Mouse (Mus musculus): ENCODE data around the gene Mxi1. TPM values are rescaled to one million over a fixed set of nuclear protein-coding genes. Genes with fewer than 3 reads are reported as not detected.
A peak's percentile ranks its signal among the peaks of the same experiment; 100 is the strongest.

Gene Mxi1
- total and polyA plus RNA-seq, 3 experiments: 10.6 to 19.9 (median 18.9) TPM

GRCm38 (mm10) chr19:53405810-53406209, 95.5 kb downstream of the Mxi1 start:
- Histone ChIP-seq H3K9me3 (replicated peaks; ENCODE audit: low read length) (no peaks in the 10 kb centered on the region), H3K4me3 (replicated peaks in 1 of 3; ENCODE audit: low read depth in 2 of 3, low read length in 2 of 3, poor library complexity in 1 of 3) (no peak overlapping the region), H3K27ac (ENCODE audit: insufficient read depth, low read depth) (peak overlapping the region; percentile 98), H3K9ac (ENCODE audit: insufficient read depth, low read depth) (peak overlapping the region; percentile 49; the same call in 1 of the 2 replicates), H3K79me2 (replicated peaks; ENCODE audit: control insufficient read depth, extremely low read depth, insufficient read depth, poor library complexity, severe bottlenecking) (no peaks in the 10 kb centered on the region), H3K36me3 (replicated peaks in 1 of 2; ENCODE audit: control insufficient read depth in 1 of 2, insufficient read depth in 1 of 2, low read length in 1 of 2) (peaks cover 0 to 9% of the 10 kb centered on the region in 2 experiments), H3K4me1 (ENCODE audit: control insufficient read depth in 1 of 2, insufficient read depth in 2 of 2) (peaks cover 32 to 74% of the 10 kb centered on the region in 2 experiments), H3K27me3 (replicated peaks) (no peaks in the 10 kb centered on the region), H3K4me2 (ENCODE audit: insufficient read depth, low read depth, poor library complexity, severe bottlenecking) (peak overlapping the region; percentile 52; the same call in 1 of the 2 replicates)
- DNase-seq (ENCODE audit: extremely low read depth): peak; percentile 67
- dilution Hi-C loops (cut with MboI; ENCODE audit: extremely low pct_ligation_motif_present, extremely low pct_unique_long_range_greater_than_20kb, low sequenced_read_pairs): no loop called here
- no peak for TF ChIP-seq MAX (IDR thresholded peaks at IDR 0.05; ENCODE audit: low read length)
- peak; percentile 84 for TF ChIP-seq MEF2A (IDR thresholded peaks at IDR 0.05; ENCODE audit: borderline replicate concordance, low read depth, low read length)
- TF ChIP-seq ETS1 (conservative IDR thresholded peaks at IDR 0.05; ENCODE audit: low read depth, low read length): peak; percentile 78
- TF ChIP-seq CHD1 (IDR thresholded peaks at IDR 0.05; ENCODE audit: low read depth, low read length): no peak
- no peak for TF ChIP-seq MYC (IDR thresholded peaks at IDR 0.05; ENCODE audit: low read depth, low read length)
- no peak for TF ChIP-seq UBTF (IDR thresholded peaks at IDR 0.05; ENCODE audit: low read depth, low read length)
- no peak for TF ChIP-seq ZKSCAN1 (IDR thresholded peaks at IDR 0.05; ENCODE audit: borderline replicate concordance, low read depth, low read length)
- TF ChIP-seq USF2 (conservative IDR thresholded peaks at IDR 0.05; ENCODE audit: low read depth, low read length): no peak
- 0 out of 2 replicates have a peak, but pooled peaks have one; percentile 28 for TF ChIP-seq TBP (conservative IDR thresholded peaks at IDR 0.05; ENCODE audit: low read depth, low read length)
- TF ChIP-seq ZC3H11A (IDR thresholded peaks at IDR 0.05; ENCODE audit: low read depth, low read length): no peak
- no peak for TF ChIP-seq NELFE (IDR thresholded peaks at IDR 0.05; ENCODE audit: low read depth, low read length)
- TF ChIP-seq JUND (conservative IDR thresholded peaks at IDR 0.05; ENCODE audit: low read depth, low read length): no peak
- TF ChIP-seq GABPA (IDR thresholded peaks at IDR 0.05; ENCODE audit: insufficient replicate concordance, low read depth, low read length): no peak
- peak; percentile 51 for TF ChIP-seq CHD2 (IDR thresholded peaks at IDR 0.05; ENCODE audit: low read length)
- no peak for TF ChIP-seq SMC3 (IDR thresholded peaks at IDR 0.05; ENCODE audit: low read depth, low read length)
- TF ChIP-seq TCF12 (IDR thresholded peaks at IDR 0.05; ENCODE audit: low read depth, low read length): no peak; the same call in 1 of the 2 replicates
- TF ChIP-seq KAT2A (IDR thresholded peaks at IDR 0.05; ENCODE audit: insufficient replicate concordance, low read length): no peak
- TF ChIP-seq E2F4 (IDR thresholded peaks at IDR 0.05; ENCODE audit: insufficient replicate concordance, low read depth, low read length): no peak
- TF ChIP-seq RCOR1 (conservative IDR thresholded peaks at IDR 0.05; ENCODE audit: low read depth, low read length): 0 out of 2 replicates have a peak, but pooled peaks have one; percentile 55
- peak; percentile 66; the same call in 1 of the 2 replicates for TF ChIP-seq BHLHE40 (IDR thresholded peaks at IDR 0.05; ENCODE audit: low read depth, low read length)
- TF ChIP-seq RAD21 (IDR thresholded peaks at IDR 0.05; ENCODE audit: low read depth, low read length): no peak
- TF ChIP-seq MAZ (IDR thresholded peaks at IDR 0.05; ENCODE audit: low read depth, low read length): no peak
- TF ChIP-seq POLR2A (IDR thresholded peaks at IDR 0.05; ENCODE audit: low read depth, low read length): no peak
- no peak for TF ChIP-seq MAFK (IDR thresholded peaks at IDR 0.05; ENCODE audit: insufficient replicate concordance, low read length)
- TF ChIP-seq USF1 (IDR thresholded peaks at IDR 0.05; ENCODE audit: low read depth, low read length): no peak
- TF ChIP-seq MXI1 (IDR thresholded peaks at IDR 0.05; ENCODE audit: low read depth, low read length): no peak
- TF ChIP-seq JUN (IDR thresholded peaks at IDR 0.05; ENCODE audit: insufficient read depth, low read depth, low read length): no peak
- no peak for TF ChIP-seq ZMIZ1 (IDR thresholded peaks at IDR 0.05; ENCODE audit: low read depth, low read length)
- no peak for TF ChIP-seq PAX5 (IDR thresholded peaks at IDR 0.05; ENCODE audit: low read length)
- TF ChIP-seq NRF1 (IDR thresholded peaks at IDR 0.05; ENCODE audit: low read depth, low read length): no peak
- no peak for TF ChIP-seq SIN3A (IDR thresholded peaks at IDR 0.05; ENCODE audit: low read length)
- no peak for TF ChIP-seq CTCF (conservative IDR thresholded peaks at IDR 0.05 in 1 of 2, IDR thresholded peaks at IDR 0.05 in 1 of 2; ENCODE audit: low read depth in 2 of 2, low read length in 2 of 2)
- TF ChIP-seq HCFC1 (IDR thresholded peaks at IDR 0.05; ENCODE audit: low read depth, low read length): no peak
- TF ChIP-seq ZNF384 (IDR thresholded peaks at IDR 0.05; ENCODE audit: low read depth, low read length): no peak
- peak; percentile 78 for TF ChIP-seq EP300 (IDR thresholded peaks at IDR 0.05; ENCODE audit: low read length)
- no peak for TF ChIP-seq ELF1 (IDR thresholded peaks at IDR 0.05; ENCODE audit: low read depth, low read length)
- TF ChIP-seq POLR2AphosphoS2 (IDR thresholded peaks at IDR 0.05; ENCODE audit: low read depth, low read length): no peak
- peak; percentile 74 for TF ChIP-seq IRF4 (IDR thresholded peaks at IDR 0.05; ENCODE audit: low read depth, low read length)
- in situ Hi-C loops (cut with MboI; ENCODE audit: low pct_ligation_motif_present, low pct_unique_long_range_greater_than_20kb, low sequenced_read_pairs): no loop called here

Data from CH12.LX (cell line).